Mouse (Mus musculus): ENCODE results near the gene Cyfip2. TPM values are rescaled to one million over a fixed set of nuclear protein-coding genes. Genes with fewer than 3 reads are reported as not detected.

Gene Cyfip2
- polyA plus RNA-seq, 1 experiment from 2014 or later: 117 TPM

GRCm38 (mm10) chr11:46302471-46302870 lies 10.2 kb downstream of the Cyfip2 start:
- Histone ChIP-seq H3K27me3 (ENCODE audit: control insufficient read depth, insufficient read depth, low read length) (no peaks in the 10 kb centered on the region), H3K9me3 (ENCODE audit: control insufficient read depth, low read length) (no peaks in the 10 kb centered on the region), H3K27ac (no peak overlapping the region), H3K9ac (no peak overlapping the region), H3K36me3 (replicated peaks; ENCODE audit: control insufficient read depth, insufficient read depth) (no peaks in the 10 kb centered on the region), H3K4me3 (replicated peaks; ENCODE audit: low read length) (no peak overlapping the region), H3K4me2 (replicated peaks) (no peak overlapping the region), H3K4me1 (replicated peaks; ENCODE audit: control insufficient read depth, insufficient read depth, low read length) (peaks cover 33% of the 10 kb centered on the region)
- ATAC-seq (ENCODE audit: low FRiP score) (no peak), DNase-seq (ENCODE audit: low spot score) (no peak)
- 90% methylated on average over 9 of the region's 9 CpGs for WGBS

- DNase-seq (ENCODE audit: low spot score) (no peak), ATAC-seq (ENCODE audit: low FRiP score) (no peak)
- H3K36me3 ChIP-seq (replicated peaks; ENCODE audit: control insufficient read depth, insufficient read depth): no peaks in the 10 kb centered on the region
- H3K4me3 ChIP-seq (replicated peaks; ENCODE audit: low read length): no peak overlapping the region
- H3K9ac ChIP-seq: no peak overlapping the region
- 81% methylated on average over 23 of the region's 23 CpGs for WGBS
- H3K27ac ChIP-seq: no peak overlapping the region
- H3K9me3 ChIP-seq (ENCODE audit: control insufficient read depth, low read length): no peaks in the 10 kb centered on the region
- H3K4me1 ChIP-seq (replicated peaks; ENCODE audit: control insufficient read depth, insufficient read depth, low read length): peaks cover 30% of the 10 kb centered on the region
- no peak overlapping the region for H3K4me2 ChIP-seq (replicated peaks)
- H3K27me3 ChIP-seq (ENCODE audit: control insufficient read depth, insufficient read depth, low read length): no peaks in the 10 kb centered on the region
Measured at GRCm38 (mm10) chr11:46301579-46302248, 10.9 kb downstream of the Cyfip2 start.

- no peaks in the 10 kb centered on the region for H3K9me3 ChIP-seq (ENCODE audit: control insufficient read depth, low read length)
- 74% methylated on average over 6 of the region's 6 CpGs for WGBS
- ATAC-seq (ENCODE audit: low FRiP score): no peak
Measured at GRCm38 (mm10) chr11:46299901-46300300, 12.8 kb downstream of the Cyfip2 start.

GRCm38 (mm10) chr11:46298889-46299785 lies 13.5 kb downstream of the Cyfip2 start:
- ATAC-seq (ENCODE audit: low FRiP score) (no peak), DNase-seq (ENCODE audit: low spot score) (no peak)
- Histone ChIP-seq H3K9ac (no peak overlapping the region), H3K27ac (no peak overlapping the region), H3K9me3 (ENCODE audit: control insufficient read depth, low read length) (no peaks in the 10 kb centered on the region), H3K4me1 (replicated peaks; ENCODE audit: control insufficient read depth, insufficient read depth, low read length) (peaks cover 11% of the 10 kb centered on the region; the same call in 1 of the 2 replicates), H3K4me2 (replicated peaks) (no peak overlapping the region), H3K4me3 (replicated peaks; ENCODE audit: low read length) (no peak overlapping the region), H3K27me3 (ENCODE audit: control insufficient read depth, insufficient read depth, low read length) (no peaks in the 10 kb centered on the region), H3K36me3 (replicated peaks; ENCODE audit: control insufficient read depth, insufficient read depth) (no peaks in the 10 kb centered on the region)
- WGBS: 77% methylated on average over 13 of the region's 13 CpGs

More at GRCm38 (mm10) chr11:46299901-46300300, 12.8 kb downstream of the Cyfip2 start:
- Histone ChIP-seq H3K36me3 (replicated peaks; ENCODE audit: control insufficient read depth, insufficient read depth) (no peaks in the 10 kb centered on the region), H3K27me3 (ENCODE audit: control insufficient read depth, insufficient read depth, low read length) (no peaks in the 10 kb centered on the region), H3K4me2 (replicated peaks) (no peak overlapping the region), H3K27ac (no peak overlapping the region), H3K4me3 (replicated peaks; ENCODE audit: low read length) (no peak overlapping the region), H3K9ac (no peak overlapping the region), H3K4me1 (replicated peaks; ENCODE audit: control insufficient read depth, insufficient read depth, low read length) (peaks cover 13% of the 10 kb centered on the region)
- DNase-seq (ENCODE audit: low spot score): no peak

GRCm38 (mm10) chr11:46294390-46294789 lies 18.3 kb downstream of the Cyfip2 start:
- no peaks in the 10 kb centered on the region for H3K27me3 ChIP-seq (ENCODE audit: control insufficient read depth, insufficient read depth, low read length)
- no peak overlapping the region for H3K4me3 ChIP-seq (replicated peaks; ENCODE audit: low read length)
- ATAC-seq (ENCODE audit: low FRiP score) (peak; percentile 52; the same call in 1 of the 2 replicates), DNase-seq (ENCODE audit: low spot score) (no peak)
- no peak overlapping the region for H3K9ac ChIP-seq
- 60% methylated on average over 11 of the region's 11 CpGs for WGBS
- no peak overlapping the region for H3K4me2 ChIP-seq (replicated peaks)
- H3K36me3 ChIP-seq (replicated peaks; ENCODE audit: control insufficient read depth, insufficient read depth): peaks cover 16% of the 10 kb centered on the region
- H3K9me3 ChIP-seq (ENCODE audit: control insufficient read depth, low read length): no peaks in the 10 kb centered on the region
- H3K4me1 ChIP-seq (replicated peaks; ENCODE audit: control insufficient read depth, insufficient read depth, low read length): peaks cover 11% of the 10 kb centered on the region
- no peak overlapping the region for H3K27ac ChIP-seq

GRCm38 (mm10) chr11:46293491-46293890 lies 19.2 kb downstream of the Cyfip2 start:
- Histone ChIP-seq H3K36me3 (replicated peaks; ENCODE audit: control insufficient read depth, insufficient read depth) (peaks cover 25% of the 10 kb centered on the region), H3K9ac (no peak overlapping the region), H3K4me3 (replicated peaks; ENCODE audit: low read length) (no peak overlapping the region), H3K27me3 (ENCODE audit: control insufficient read depth, insufficient read depth, low read length) (no peaks in the 10 kb centered on the region), H3K4me2 (replicated peaks) (no peak overlapping the region), H3K4me1 (replicated peaks; ENCODE audit: control insufficient read depth, insufficient read depth, low read length) (peaks cover 2% of the 10 kb centered on the region; the same call in 1 of the 2 replicates), H3K9me3 (ENCODE audit: control insufficient read depth, low read length) (no peaks in the 10 kb centered on the region), H3K27ac (no peak overlapping the region)
- DNase-seq (ENCODE audit: low spot score) (no peak), ATAC-seq (ENCODE audit: low FRiP score) (no peak)
- WGBS: 90% methylated on average over 5 of the region's 5 CpGs

- Histone ChIP-seq H3K36me3 (replicated peaks; ENCODE audit: control insufficient read depth, insufficient read depth) (peaks cover 39% of the 10 kb centered on the region), H3K9me3 (ENCODE audit: control insufficient read depth, low read length) (no peaks in the 10 kb centered on the region), H3K27ac (0 out of 2 replicates have a peak overlapping the region, but pooled peaks have one; percentile 1), H3K9ac (no peak overlapping the region), H3K4me2 (replicated peaks) (no peak overlapping the region), H3K27me3 (ENCODE audit: control insufficient read depth, insufficient read depth, low read length) (no peaks in the 10 kb centered on the region), H3K4me3 (replicated peaks; ENCODE audit: low read length) (no peak overlapping the region), H3K4me1 (replicated peaks; ENCODE audit: control insufficient read depth, insufficient read depth, low read length) (no peaks in the 10 kb centered on the region; the same call in 1 of the 2 replicates)
- ATAC-seq (ENCODE audit: low FRiP score) (peak; percentile 67), DNase-seq (ENCODE audit: low spot score) (no peak)
- WGBS: 21% methylated on average over 10 of the region's 10 CpGs
Measured at GRCm38 (mm10) chr11:46290988-46291405, 21.7 kb downstream of the Cyfip2 start.

GRCm38 (mm10) chr11:46289561-46289960 lies 23.1 kb downstream of the Cyfip2 start:
- H3K36me3 ChIP-seq (replicated peaks; ENCODE audit: control insufficient read depth, insufficient read depth): peaks cover 53% of the 10 kb centered on the region
- H3K27me3 ChIP-seq (ENCODE audit: control insufficient read depth, insufficient read depth, low read length): no peaks in the 10 kb centered on the region
- no peaks in the 10 kb centered on the region; the same call in 1 of the 2 replicates for H3K4me1 ChIP-seq (replicated peaks; ENCODE audit: control insufficient read depth, insufficient read depth, low read length)
- no peak overlapping the region for H3K9ac ChIP-seq
- H3K4me3 ChIP-seq (replicated peaks; ENCODE audit: low read length): no peak overlapping the region
- WGBS: 85% methylated on average over 9 of the region's 9 CpGs
- no peak overlapping the region for H3K27ac ChIP-seq
- H3K9me3 ChIP-seq (ENCODE audit: control insufficient read depth, low read length): no peaks in the 10 kb centered on the region
- DNase-seq (ENCODE audit: low spot score): no peak
- no peak for ATAC-seq (ENCODE audit: low FRiP score)
- no peak overlapping the region for H3K4me2 ChIP-seq (replicated peaks)

GRCm38 (mm10) chr11:46289022-46289421 lies 23.6 kb downstream of the Cyfip2 start:
- no peak overlapping the region for H3K4me2 ChIP-seq (replicated peaks)
- no peak overlapping the region for H3K9ac ChIP-seq
- no peak overlapping the region for H3K4me3 ChIP-seq (replicated peaks; ENCODE audit: low read length)
- H3K36me3 ChIP-seq (replicated peaks; ENCODE audit: control insufficient read depth, insufficient read depth): peaks cover 59% of the 10 kb centered on the region
- H3K9me3 ChIP-seq (ENCODE audit: control insufficient read depth, low read length): no peaks in the 10 kb centered on the region
- H3K27me3 ChIP-seq (ENCODE audit: control insufficient read depth, insufficient read depth, low read length): no peaks in the 10 kb centered on the region
- H3K27ac ChIP-seq: no peak overlapping the region
- 35% methylated on average over 4 of the region's 4 CpGs for WGBS
- H3K4me1 ChIP-seq (replicated peaks; ENCODE audit: control insufficient read depth, insufficient read depth, low read length): no peaks in the 10 kb centered on the region; the same call in 1 of the 2 replicates
- ATAC-seq (ENCODE audit: low FRiP score) (no peak), DNase-seq (ENCODE audit: low spot score) (no peak)
